Mouse (Mus musculus) lung, embryonic 16.5 days (tissue): ENCODE data around the gene D430019H16Rik. TPM values are rescaled to one million over a fixed set of nuclear protein-coding genes. Genes with fewer than 3 reads are reported as not detected.

Source experiments
- ATAC-seq: fragments of 200-750 bp; cut with Nextera tagmentation; 2 replicates; pipeline ENCODE4 v1.8.0; 2017; ENCODE audit warnings: low read depth, mild to moderate bottlenecking, moderate library complexity
- H3K27ac ChIP-seq: fragments of 300-500 bp; sonication (generic); 2 replicates; pipeline ENCODE4 v1.5.1; 2014; ENCODE audit warnings: mild to moderate bottlenecking, control low read depth, low read length
- H3K27me3 ChIP-seq: fragments of 300-500 bp; sonication (generic); 2 replicates; pipeline ENCODE4 v1.6.1; 2014; ENCODE audit warnings: low read depth, low read length, mixed read lengths; ENCODE audit not compliant: control insufficient read depth, insufficient read depth
- H3K36me3 ChIP-seq: fragments of 300-500 bp; sonication (generic); 2 replicates; pipeline ENCODE4 v1.6.1; 2014; ENCODE audit warnings: low read length; ENCODE audit not compliant: control insufficient read depth, insufficient read depth
- H3K4me1 ChIP-seq: fragments of 300-500 bp; sonication (generic); replicated peaks from 2 replicates; pipeline ENCODE4 v1.6.1; 2014; ENCODE audit warnings: low read length, mixed read lengths; ENCODE audit not compliant: control insufficient read depth, insufficient read depth
- H3K4me2 ChIP-seq: fragments of 300-500 bp; sonication (generic); 2 replicates; pipeline ENCODE4 v1.6.1; 2014; ENCODE audit warnings: low read depth, low read length, control low read depth
- H3K4me3 ChIP-seq: fragments of 300-500 bp; sonication (generic); 2 replicates; pipeline ENCODE4 v1.5.1; 2014; ENCODE audit warnings: mild to moderate bottlenecking, low read length, control low read depth
- H3K9ac ChIP-seq: fragments of 300-500 bp; sonication (generic); 2 replicates; pipeline ENCODE4 v1.6.1; 2014; ENCODE audit warnings: low read length, control low read depth
- H3K9me3 ChIP-seq: fragments of 300-500 bp; sonication (generic); 2 replicates; pipeline ENCODE4 v1.6.1; 2016; ENCODE audit warnings: low read length; ENCODE audit not compliant: control insufficient read depth
- WGBS: fragments of 180-500 bp; shearing (Covaris S2); extraction: QIAGEN DNeasy Blood & Tissue Kit; methylation state at CpG from one replicate; pipeline ENCODE4 v1.1.7; 2014; 5-methylcytosine and 5-hydroxymethylcytosine counted together
- polyA plus RNA-seq: library from polyadenylated mRNA; unstranded; fragments of >200 nt; fragmentation: Nextera tagmentation; extraction: Ambion mirVana; gene quantifications from 2 replicates; pipeline ENCODE4 v1.2.1, GENCODE M21; 2015

Gene D430019H16Rik
- polyA plus RNA-seq, 1 experiment from 2014 or later = 1.1 TPM

GRCm38 (mm10) chr12:105523737-105524136 lies 70.1 kb downstream of the D430019H16Rik start:
- Histone ChIP-seq H3K9me3 (no peaks in the 10 kb centered on the region), H3K4me3 (no peak overlapping the region), H3K4me2 (no peak overlapping the region), H3K9ac (no peak overlapping the region), H3K27ac (peak overlapping the region; percentile 9; the same call in 1 of the 2 replicates), H3K27me3 (no peaks in the 10 kb centered on the region), H3K36me3 (no peaks in the 10 kb centered on the region), H3K4me1 (peaks cover 42% of the 10 kb centered on the region)
- no peak for ATAC-seq
- 51% methylated on average over 2 of the region's 2 CpGs for WGBS

- Histone ChIP-seq H3K4me3 (no peak overlapping the region), H3K4me2 (no peak overlapping the region), H3K27ac (peak overlapping the region; percentile 69), H3K9me3 (peaks cover 4% of the 10 kb centered on the region; the same call in 1 of the 2 replicates), H3K36me3 (no peaks in the 10 kb centered on the region), H3K9ac (no peak overlapping the region), H3K4me1 (peaks cover 27% of the 10 kb centered on the region), H3K27me3 (no peaks in the 10 kb centered on the region)
- ATAC-seq = no peak
- WGBS = 48% methylated on average over 3 of the region's 3 CpGs
These were observed 72.5 kb downstream of the D430019H16Rik start for GRCm38 (mm10) chr12:105526186-105526585.

- peak; percentile 90 for ATAC-seq
- H3K9me3 ChIP-seq = peaks cover 4% of the 10 kb centered on the region; the same call in 1 of the 2 replicates
- H3K4me2 ChIP-seq = no peak overlapping the region
- H3K36me3 ChIP-seq = no peaks in the 10 kb centered on the region
- H3K4me1 ChIP-seq = peaks cover 25% of the 10 kb centered on the region
- no peaks in the 10 kb centered on the region for H3K27me3 ChIP-seq
- no peak overlapping the region for H3K9ac ChIP-seq
- H3K4me3 ChIP-seq = no peak overlapping the region
- 21% methylated on average over 5 of the region's 5 CpGs for WGBS
- peak overlapping the region; percentile 69 for H3K27ac ChIP-seq
These were observed 73.2 kb downstream of the D430019H16Rik start for GRCm38 (mm10) chr12:105526829-105527228.

GRCm38 (mm10) chr12:105529545-105529944 lies 75.9 kb downstream of the D430019H16Rik start:
- Histone ChIP-seq H3K4me2 (no peak overlapping the region), H3K9ac (no peak overlapping the region), H3K27me3 (no peaks in the 10 kb centered on the region), H3K36me3 (no peaks in the 10 kb centered on the region), H3K4me1 (peaks cover 21% of the 10 kb centered on the region), H3K27ac (peak overlapping the region; percentile 75), H3K4me3 (no peak overlapping the region), H3K9me3 (peaks cover 4% of the 10 kb centered on the region; the same call in 1 of the 2 replicates)
- ATAC-seq = peak; percentile 75
- 30% methylated on average over 9 of the region's 9 CpGs for WGBS

GRCm38 (mm10) chr12:105531724-105532371 lies 78.2 kb downstream of the D430019H16Rik start:
- H3K4me2 ChIP-seq = no peak overlapping the region
- no peak overlapping the region for H3K9ac ChIP-seq
- ATAC-seq = no peak
- no peak overlapping the region for H3K4me3 ChIP-seq
- no peak overlapping the region for H3K27ac ChIP-seq
- no peaks in the 10 kb centered on the region for H3K27me3 ChIP-seq
- whole genome bisulfite sequencing = 53% methylated on average over 8 of the region's 8 CpGs
- no peaks in the 10 kb centered on the region for H3K36me3 ChIP-seq
- H3K4me1 ChIP-seq = peaks cover 21% of the 10 kb centered on the region
- peaks cover 4% of the 10 kb centered on the region; the same call in 1 of the 2 replicates for H3K9me3 ChIP-seq

- Histone ChIP-seq H3K4me3 (no peak overlapping the region), H3K4me2 (no peak overlapping the region), H3K36me3 (no peaks in the 10 kb centered on the region), H3K9me3 (peaks cover 4% of the 10 kb centered on the region; the same call in 1 of the 2 replicates), H3K27ac (no peak overlapping the region), H3K9ac (0 out of 2 replicates have a peak overlapping the region, but pooled peaks have one; percentile 1), H3K27me3 (no peaks in the 10 kb centered on the region), H3K4me1 (peaks cover 11% of the 10 kb centered on the region)
- WGBS = 81% methylated on average over 4 of the region's 4 CpGs
- ATAC-seq = no peak
These were observed 81.2 kb downstream of the D430019H16Rik start for GRCm38 (mm10) chr12:105534842-105535241.

GRCm38 (mm10) chr12:105535968-105536760 lies 82.5 kb downstream of the D430019H16Rik start:
- Histone ChIP-seq H3K36me3 (no peaks in the 10 kb centered on the region), H3K4me1 (peaks cover 11% of the 10 kb centered on the region), H3K4me2 (no peak overlapping the region), H3K27ac (peak overlapping the region; percentile 29), H3K9ac (0 out of 2 replicates have a peak overlapping the region, but pooled peaks have one; percentile 5), H3K4me3 (no peak overlapping the region), H3K27me3 (no peaks in the 10 kb centered on the region), H3K9me3 (peaks cover 4% of the 10 kb centered on the region; the same call in 1 of the 2 replicates)
- peak; percentile 64; the same call in 1 of the 2 replicates for ATAC-seq
- WGBS = 58% methylated on average over 13 of the region's 13 CpGs

GRCm38 (mm10) chr12:105537162-105537561 lies 83.5 kb downstream of the D430019H16Rik start:
- ATAC-seq = 0 out of 2 replicates have a peak, but pooled peaks have one; percentile 4
- H3K4me3 ChIP-seq = no peak overlapping the region
- no peaks in the 10 kb centered on the region for H3K27me3 ChIP-seq
- H3K4me2 ChIP-seq = no peak overlapping the region
- WGBS = 42% methylated on average over 5 of the region's 5 CpGs
- H3K27ac ChIP-seq = 0 out of 2 replicates have a peak overlapping the region, but pooled peaks have one; percentile 4
- H3K9me3 ChIP-seq = peaks cover 4% of the 10 kb centered on the region; the same call in 1 of the 2 replicates
- H3K36me3 ChIP-seq = no peaks in the 10 kb centered on the region
- H3K9ac ChIP-seq = no peak overlapping the region
- peaks cover 11% of the 10 kb centered on the region for H3K4me1 ChIP-seq

GRCm38 (mm10) chr12:105539649-105540048 lies 86.0 kb downstream of the D430019H16Rik start:
- Histone ChIP-seq H3K36me3 (no peaks in the 10 kb centered on the region), H3K27ac (no peak overlapping the region), H3K9me3 (peaks cover 4% of the 10 kb centered on the region; the same call in 1 of the 2 replicates), H3K27me3 (no peaks in the 10 kb centered on the region), H3K4me2 (no peak overlapping the region), H3K4me3 (no peak overlapping the region), H3K4me1 (peaks cover 13% of the 10 kb centered on the region), H3K9ac (no peak overlapping the region)
- ATAC-seq = no peak
- WGBS = 85% methylated on average over 10 of the region's 10 CpGs
